Mouse (Mus musculus): ENCODE results near the gene Tns3. TPM values are rescaled to one million over a fixed set of nuclear protein-coding genes. Genes with fewer than 3 reads are reported as not detected.
A peak's percentile ranks its signal among the peaks of the same experiment; 100 is the strongest.

Gene Tns3
- polyA plus RNA-seq, 1 experiment, result 45.7 TPM

DNA sequence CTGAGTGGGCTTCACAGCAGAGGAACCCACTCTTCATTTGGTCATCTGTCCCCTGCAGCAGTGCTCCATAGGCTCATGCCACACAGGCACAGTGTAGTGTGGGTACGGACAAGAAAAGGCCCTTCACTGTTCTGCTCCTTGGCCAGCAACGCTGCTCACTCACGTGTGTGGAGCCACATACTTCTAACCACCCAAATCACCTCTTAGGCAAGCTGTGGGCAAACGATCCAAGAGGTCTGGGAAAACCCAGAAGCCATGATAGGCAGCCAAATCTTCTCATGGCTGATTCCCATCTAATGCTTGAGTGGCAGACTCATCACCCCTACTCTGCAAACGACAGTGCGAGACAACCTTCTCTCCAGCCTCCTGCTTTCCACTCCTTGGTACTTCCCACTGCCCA, 37.2 kb downstream of the Tns3 start:
- no peaks in the 10 kb centered on the region for H3K27me3 ChIP-seq (ENCODE audit: control insufficient read depth, insufficient read depth, low read length, poor library complexity, severe bottlenecking)
- no peak overlapping the region for H3K4me3 ChIP-seq (ENCODE audit: low read depth, low read length)
- no peak overlapping the region for H3K9ac ChIP-seq (ENCODE audit: low read depth, poor library complexity, severe bottlenecking)
- peak overlapping the region; percentile 28; the same call in 1 of the 2 replicates for H3K27ac ChIP-seq (ENCODE audit: insufficient read depth, low read length)
- peaks cover 11% of the 10 kb centered on the region for H3K4me1 ChIP-seq (ENCODE audit: control insufficient read depth, insufficient read depth, low read length)
- H3K36me3 ChIP-seq (ENCODE audit: control insufficient read depth, insufficient read depth, low read length, poor library complexity, severe bottlenecking), result no peaks in the 10 kb centered on the region
- TF ChIP-seq POLR2A (IDR thresholded peaks at IDR 0.05; ENCODE audit: insufficient read depth, low read length) (no peak), EP300 (IDR thresholded peaks at IDR 0.05; ENCODE audit: insufficient read depth, low read depth, low read length) (no peak), CTCF (IDR thresholded peaks at IDR 0.05; ENCODE audit: low read depth, low read length) (no peak)
- no peaks in the 10 kb centered on the region for H3K9me3 ChIP-seq (replicated peaks; ENCODE audit: control insufficient read depth, insufficient read depth, low read length, poor library complexity, severe bottlenecking)

DNA sequence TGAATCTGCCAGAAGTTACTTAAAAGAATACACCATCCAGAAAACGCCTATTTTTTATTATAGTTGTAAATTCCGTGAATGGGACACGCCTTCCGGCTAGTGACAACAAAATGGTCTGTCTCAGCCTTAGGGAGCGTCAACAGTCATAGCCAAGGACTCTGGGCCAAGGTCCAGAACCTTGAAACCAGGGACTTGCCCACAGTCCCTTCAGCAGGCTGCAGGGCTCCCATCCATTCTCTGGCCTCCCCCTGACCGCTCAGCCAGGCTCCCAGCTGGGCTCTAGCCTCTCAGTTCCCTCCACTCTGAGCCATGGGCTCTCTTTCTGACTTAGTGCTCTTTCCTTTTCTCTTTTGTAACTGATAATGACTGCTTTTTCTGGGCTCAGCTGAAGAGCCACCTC, 37.6 kb downstream of the Tns3 start:
- no peaks in the 10 kb centered on the region for H3K9me3 ChIP-seq (replicated peaks; ENCODE audit: control insufficient read depth, insufficient read depth, low read length, poor library complexity, severe bottlenecking)
- no peak overlapping the region for H3K9ac ChIP-seq (ENCODE audit: low read depth, poor library complexity, severe bottlenecking)
- H3K4me3 ChIP-seq (ENCODE audit: low read depth, low read length), result no peak overlapping the region
- no peak for TF ChIP-seq EP300 (IDR thresholded peaks at IDR 0.05; ENCODE audit: insufficient read depth, low read depth, low read length)
- no peak for TF ChIP-seq CTCF (IDR thresholded peaks at IDR 0.05; ENCODE audit: low read depth, low read length)
- TF ChIP-seq POLR2A (IDR thresholded peaks at IDR 0.05; ENCODE audit: insufficient read depth, low read length), result no peak
- no peaks in the 10 kb centered on the region for H3K27me3 ChIP-seq (ENCODE audit: control insufficient read depth, insufficient read depth, low read length, poor library complexity, severe bottlenecking)
- H3K27ac ChIP-seq (ENCODE audit: insufficient read depth, low read length), result peak overlapping the region; percentile 28; the same call in 1 of the 2 replicates
- no peaks in the 10 kb centered on the region for H3K36me3 ChIP-seq (ENCODE audit: control insufficient read depth, insufficient read depth, low read length, poor library complexity, severe bottlenecking)
- peaks cover 11% of the 10 kb centered on the region for H3K4me1 ChIP-seq (ENCODE audit: control insufficient read depth, insufficient read depth, low read length)

DNA sequence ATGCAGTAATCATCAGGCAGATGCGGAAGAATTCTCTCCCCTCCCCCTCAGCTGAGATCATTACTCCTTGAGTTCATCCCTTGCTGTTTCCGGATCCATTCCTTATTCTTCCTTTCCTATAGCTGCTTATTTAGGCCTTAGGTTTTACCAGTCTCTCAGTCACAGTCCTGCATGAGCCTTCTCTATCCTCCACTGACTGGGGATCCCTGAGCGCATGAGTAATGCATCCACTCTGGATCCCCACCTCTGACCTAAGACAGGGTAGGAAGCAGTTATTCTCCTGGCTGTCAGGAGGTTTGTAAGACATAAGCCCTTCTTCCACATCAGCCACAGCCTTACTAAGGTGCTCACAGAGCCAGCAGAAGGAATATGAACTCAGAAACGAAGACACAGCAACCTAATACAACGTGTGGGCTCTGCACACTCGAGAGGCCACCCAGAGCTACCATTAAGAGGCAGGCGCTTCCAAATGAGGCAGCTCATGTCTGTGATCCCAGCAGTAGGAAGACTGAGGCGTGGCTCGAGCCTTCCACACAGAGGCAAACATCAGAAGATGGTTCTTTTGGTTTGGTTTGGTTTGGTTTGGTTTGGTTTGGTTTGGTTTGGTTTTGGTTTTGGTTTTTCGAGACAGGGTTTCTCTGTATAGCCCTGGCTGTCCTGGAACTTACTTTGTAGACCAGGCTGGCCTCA, 38.3 kb downstream of the Tns3 start:
- Histone ChIP-seq H3K27ac (ENCODE audit: insufficient read depth, low read length) (peak overlapping the region; percentile 17), H3K4me3 (ENCODE audit: low read depth, low read length) (no peak overlapping the region), H3K4me1 (ENCODE audit: control insufficient read depth, insufficient read depth, low read length) (peaks cover 11% of the 10 kb centered on the region), H3K9ac (ENCODE audit: low read depth, poor library complexity, severe bottlenecking) (peak overlapping the region; percentile 79; the same call in 1 of the 2 replicates), H3K27me3 (ENCODE audit: control insufficient read depth, insufficient read depth, low read length, poor library complexity, severe bottlenecking) (no peaks in the 10 kb centered on the region), H3K9me3 (replicated peaks; ENCODE audit: control insufficient read depth, insufficient read depth, low read length, poor library complexity, severe bottlenecking) (no peaks in the 10 kb centered on the region), H3K36me3 (ENCODE audit: control insufficient read depth, insufficient read depth, low read length, poor library complexity, severe bottlenecking) (no peaks in the 10 kb centered on the region)
- no peak for TF ChIP-seq POLR2A (IDR thresholded peaks at IDR 0.05; ENCODE audit: insufficient read depth, low read length)
- TF ChIP-seq EP300 (IDR thresholded peaks at IDR 0.05; ENCODE audit: insufficient read depth, low read depth, low read length), result no peak
- TF ChIP-seq CTCF (IDR thresholded peaks at IDR 0.05; ENCODE audit: low read depth, low read length), result no peak

DNA sequence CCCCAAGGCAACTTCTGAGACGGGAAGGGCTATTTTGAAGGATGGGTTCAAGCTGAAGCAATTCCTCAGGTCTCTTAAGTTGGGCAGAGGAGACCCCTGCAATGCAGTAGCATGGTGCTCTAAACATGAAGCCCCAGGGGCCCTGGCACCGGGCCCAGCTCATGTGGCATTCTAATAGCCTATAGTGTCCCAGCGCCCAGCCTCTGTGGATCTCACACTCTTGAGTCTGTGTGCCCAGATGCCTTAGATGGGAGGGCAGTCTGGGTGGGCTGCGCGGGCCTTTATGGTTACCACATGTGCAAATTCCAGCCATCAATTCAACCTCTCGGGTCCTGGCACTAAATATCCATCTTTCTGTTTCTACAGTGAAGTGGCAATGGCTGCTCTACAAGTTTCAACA, 38.9 kb downstream of the Tns3 start:
- no peaks in the 10 kb centered on the region for H3K9me3 ChIP-seq (replicated peaks; ENCODE audit: control insufficient read depth, insufficient read depth, low read length, poor library complexity, severe bottlenecking)
- peaks cover 11% of the 10 kb centered on the region for H3K4me1 ChIP-seq (ENCODE audit: control insufficient read depth, insufficient read depth, low read length)
- no peaks in the 10 kb centered on the region for H3K36me3 ChIP-seq (ENCODE audit: control insufficient read depth, insufficient read depth, low read length, poor library complexity, severe bottlenecking)
- no peaks in the 10 kb centered on the region for H3K27me3 ChIP-seq (ENCODE audit: control insufficient read depth, insufficient read depth, low read length, poor library complexity, severe bottlenecking)
- peak overlapping the region; percentile 79 for H3K9ac ChIP-seq (ENCODE audit: low read depth, poor library complexity, severe bottlenecking)
- H3K27ac ChIP-seq (ENCODE audit: insufficient read depth, low read length), result peak overlapping the region; percentile 70
- no peak overlapping the region for H3K4me3 ChIP-seq (ENCODE audit: low read depth, low read length)
- TF ChIP-seq EP300 (IDR thresholded peaks at IDR 0.05; ENCODE audit: insufficient read depth, low read depth, low read length) (no peak), POLR2A (IDR thresholded peaks at IDR 0.05; ENCODE audit: insufficient read depth, low read length) (no peak), CTCF (IDR thresholded peaks at IDR 0.05; ENCODE audit: low read depth, low read length) (no peak)

DNA sequence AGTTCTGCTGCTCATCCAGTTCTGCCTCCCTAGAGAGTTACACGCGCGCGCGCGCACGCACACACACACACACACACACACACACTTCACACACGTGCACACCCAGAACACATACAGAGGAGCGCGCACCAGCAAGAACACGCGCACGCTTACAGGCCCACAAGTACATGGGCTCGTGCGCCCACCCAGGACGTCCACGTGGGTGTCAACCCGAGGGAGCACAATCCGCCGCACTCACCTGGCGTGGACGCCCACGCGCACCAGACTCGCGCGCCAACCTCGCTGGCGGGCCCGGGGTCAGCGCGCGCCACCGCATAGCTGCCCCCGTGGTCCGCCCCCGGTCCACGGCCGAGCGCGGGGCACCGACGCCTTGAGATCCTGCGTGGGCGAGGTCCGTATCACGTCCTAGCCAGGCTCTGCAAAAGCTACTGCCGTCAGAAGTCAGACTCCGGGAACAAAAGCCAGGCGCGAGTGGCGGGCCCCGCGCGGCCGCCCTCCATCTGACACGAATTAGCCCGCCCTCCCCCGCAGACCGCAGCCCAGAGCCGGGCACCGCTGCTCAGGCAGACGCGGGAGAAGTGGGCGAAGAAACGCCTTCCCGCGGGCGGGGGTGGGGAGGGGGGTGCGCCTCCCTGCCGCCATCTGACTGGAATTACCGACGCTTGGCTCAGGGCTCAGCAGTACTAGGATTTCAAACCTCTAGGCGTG, 40.0 kb downstream of the Tns3 start:
- Histone ChIP-seq H3K4me3 (ENCODE audit: low read depth, low read length) (peak overlapping the region; percentile 68), H3K27ac (ENCODE audit: insufficient read depth, low read length) (peak overlapping the region; percentile 70), H3K36me3 (ENCODE audit: control insufficient read depth, insufficient read depth, low read length, poor library complexity, severe bottlenecking) (no peaks in the 10 kb centered on the region), H3K9me3 (replicated peaks; ENCODE audit: control insufficient read depth, insufficient read depth, low read length, poor library complexity, severe bottlenecking) (no peaks in the 10 kb centered on the region), H3K9ac (ENCODE audit: low read depth, poor library complexity, severe bottlenecking) (peak overlapping the region; percentile 79), H3K27me3 (ENCODE audit: control insufficient read depth, insufficient read depth, low read length, poor library complexity, severe bottlenecking) (no peaks in the 10 kb centered on the region), H3K4me1 (ENCODE audit: control insufficient read depth, insufficient read depth, low read length) (peaks cover 11% of the 10 kb centered on the region)
- TF ChIP-seq EP300 (IDR thresholded peaks at IDR 0.05; ENCODE audit: insufficient read depth, low read depth, low read length), result no peak
- TF ChIP-seq CTCF (IDR thresholded peaks at IDR 0.05; ENCODE audit: low read depth, low read length), result no peak
- no peak for TF ChIP-seq POLR2A (IDR thresholded peaks at IDR 0.05; ENCODE audit: insufficient read depth, low read length)

DNA sequence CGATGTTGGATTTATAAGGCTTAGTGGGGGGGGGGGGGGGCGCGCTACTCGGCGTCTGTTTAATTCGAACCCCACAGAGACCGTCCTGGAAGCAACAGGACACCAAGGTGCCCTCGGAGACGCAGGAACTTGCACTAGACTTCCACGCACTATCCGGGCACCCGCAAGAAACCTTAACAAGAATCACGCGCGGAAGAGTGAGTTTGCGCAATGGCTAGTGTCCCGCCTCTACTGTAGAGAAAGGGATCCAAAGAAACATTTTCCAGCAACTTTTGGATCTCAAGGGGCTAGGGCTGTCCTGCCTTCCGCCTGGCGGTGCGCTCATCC, 40.5 kb downstream of the Tns3 start:
- Histone ChIP-seq H3K4me1 (ENCODE audit: control insufficient read depth, insufficient read depth, low read length) (peaks cover 7% of the 10 kb centered on the region), H3K27me3 (ENCODE audit: control insufficient read depth, insufficient read depth, low read length, poor library complexity, severe bottlenecking) (no peaks in the 10 kb centered on the region), H3K4me3 (ENCODE audit: low read depth, low read length) (peak overlapping the region; percentile 68), H3K36me3 (ENCODE audit: control insufficient read depth, insufficient read depth, low read length, poor library complexity, severe bottlenecking) (no peaks in the 10 kb centered on the region), H3K27ac (ENCODE audit: insufficient read depth, low read length) (no peak overlapping the region), H3K9me3 (replicated peaks; ENCODE audit: control insufficient read depth, insufficient read depth, low read length, poor library complexity, severe bottlenecking) (no peaks in the 10 kb centered on the region), H3K9ac (ENCODE audit: low read depth, poor library complexity, severe bottlenecking) (peak overlapping the region; percentile 79)
- TF ChIP-seq EP300 (IDR thresholded peaks at IDR 0.05; ENCODE audit: insufficient read depth, low read depth, low read length) (no peak), POLR2A (IDR thresholded peaks at IDR 0.05; ENCODE audit: insufficient read depth, low read length) (no peak), CTCF (IDR thresholded peaks at IDR 0.05; ENCODE audit: low read depth, low read length) (no peak)
